Mouse (Mus musculus): ENCODE measurements at regions not wholly inside any gene's neighbourhood (a gene's known extent, or its start where the extent isn't known, plus 50 kb on each side); places are given as distances from the start of the nearest gene placed in this dataset.

- no peak overlapping the region for H3K27ac ChIP-seq (ENCODE audit: insufficient read depth, low read length)
- TF ChIP-seq POLR2A (IDR thresholded peaks at IDR 0.05; ENCODE audit: extremely low read depth, insufficient read depth, low read length), result no peak
- TF ChIP-seq CTCF (IDR thresholded peaks at IDR 0.05; ENCODE audit: extremely low read depth, insufficient read depth, low read length), result no peak
These were observed 78.1 kb downstream of the Fam204a start for GRCm38 (mm10) chr19:60148313-60148965.

GRCm38 (mm10) chr19:60146451-60147190 is 79.9 kb downstream of the Fam204a start:
- no peak for TF ChIP-seq CTCF (IDR thresholded peaks at IDR 0.05; ENCODE audit: extremely low read depth, insufficient read depth, low read length)
- TF ChIP-seq POLR2A (IDR thresholded peaks at IDR 0.05; ENCODE audit: extremely low read depth, insufficient read depth, low read length), result no peak
- Histone ChIP-seq H3K27ac (ENCODE audit: insufficient read depth, low read length) (no peak overlapping the region), H3K4me1 (ENCODE audit: control insufficient read depth, insufficient read depth, low read length) (no peaks in the 10 kb centered on the region), H3K4me3 (ENCODE audit: insufficient read depth, low read length) (no peak overlapping the region)

More at GRCm38 (mm10) chr19:60148313-60148965, 78.1 kb downstream of the Fam204a start:
- Histone ChIP-seq H3K4me3 (ENCODE audit: insufficient read depth, low read length) (no peak overlapping the region), H3K4me1 (ENCODE audit: control insufficient read depth, insufficient read depth, low read length) (no peaks in the 10 kb centered on the region)

- TF ChIP-seq CTCF (IDR thresholded peaks at IDR 0.05; ENCODE audit: extremely low read depth, insufficient read depth, low read length), result no peak
- no peak for TF ChIP-seq POLR2A (IDR thresholded peaks at IDR 0.05; ENCODE audit: extremely low read depth, insufficient read depth, low read length)
- no peak overlapping the region for H3K4me3 ChIP-seq (ENCODE audit: insufficient read depth, low read length)
- no peak overlapping the region for H3K27ac ChIP-seq (ENCODE audit: insufficient read depth, low read length)
- no peaks in the 10 kb centered on the region for H3K4me1 ChIP-seq (ENCODE audit: control insufficient read depth, insufficient read depth, low read length)
These were observed 81.3 kb downstream of the Fam204a start for GRCm38 (mm10) chr19:60145242-60145641.

GRCm38 (mm10) chr19:60144336-60144989 is 82.0 kb downstream of the Fam204a start:
- Histone ChIP-seq H3K4me1 (ENCODE audit: control insufficient read depth, insufficient read depth, low read length) (no peaks in the 10 kb centered on the region), H3K27ac (ENCODE audit: insufficient read depth, low read length) (no peak overlapping the region), H3K4me3 (ENCODE audit: insufficient read depth, low read length) (peak overlapping the region; percentile 8; the same call in 1 of the 2 replicates)
- TF ChIP-seq CTCF (IDR thresholded peaks at IDR 0.05; ENCODE audit: extremely low read depth, insufficient read depth, low read length), result peak; percentile 92
- no peak for TF ChIP-seq POLR2A (IDR thresholded peaks at IDR 0.05; ENCODE audit: extremely low read depth, insufficient read depth, low read length)

DNA sequence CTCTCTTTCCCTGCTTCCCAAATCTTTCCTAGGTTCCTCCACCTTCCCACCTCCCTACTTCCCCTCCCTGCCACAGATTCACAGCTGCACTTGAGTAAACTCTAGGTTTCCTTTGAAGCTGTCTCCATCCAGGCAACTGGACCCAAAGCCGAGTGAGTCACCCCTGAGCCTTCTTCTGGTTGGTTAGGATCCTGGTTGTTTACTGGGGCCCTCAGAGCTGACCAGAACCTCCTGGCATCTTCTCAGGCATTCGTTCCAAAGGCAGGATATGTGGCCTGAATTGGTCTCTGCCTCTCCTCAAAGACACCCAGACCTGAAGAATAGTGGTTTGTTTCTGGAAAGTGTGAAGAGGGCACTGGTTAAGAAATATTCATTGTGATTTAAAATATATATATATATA is 87.6 kb downstream of the Fam204a start:
- H3K27ac ChIP-seq (ENCODE audit: insufficient read depth, low read length), result no peak overlapping the region
- TF ChIP-seq POLR2A (IDR thresholded peaks at IDR 0.05; ENCODE audit: extremely low read depth, insufficient read depth, low read length), result no peak
- no peak for TF ChIP-seq CTCF (IDR thresholded peaks at IDR 0.05; ENCODE audit: extremely low read depth, insufficient read depth, low read length)
- no peaks in the 10 kb centered on the region for H3K4me1 ChIP-seq (ENCODE audit: control insufficient read depth, insufficient read depth, low read length)
- H3K4me3 ChIP-seq (ENCODE audit: insufficient read depth, low read length), result no peak overlapping the region

GRCm38 (mm10) chr19:60136491-60136890 is 90.0 kb downstream of the Fam204a start:
- Histone ChIP-seq H3K4me3 (ENCODE audit: insufficient read depth, low read length) (no peak overlapping the region), H3K4me1 (ENCODE audit: control insufficient read depth, insufficient read depth, low read length) (no peaks in the 10 kb centered on the region), H3K27ac (ENCODE audit: insufficient read depth, low read length) (no peak overlapping the region)
- TF ChIP-seq POLR2A (IDR thresholded peaks at IDR 0.05; ENCODE audit: extremely low read depth, insufficient read depth, low read length) (no peak), CTCF (IDR thresholded peaks at IDR 0.05; ENCODE audit: extremely low read depth, insufficient read depth, low read length) (no peak)

GRCm38 (mm10) chr19:60134447-60135328 is 91.8 kb downstream of the Fam204a start:
- H3K27ac ChIP-seq (ENCODE audit: insufficient read depth, low read length), result no peak overlapping the region
- no peaks in the 10 kb centered on the region for H3K4me1 ChIP-seq (ENCODE audit: control insufficient read depth, insufficient read depth, low read length)
- TF ChIP-seq CTCF (IDR thresholded peaks at IDR 0.05; ENCODE audit: extremely low read depth, insufficient read depth, low read length) (no peak), POLR2A (IDR thresholded peaks at IDR 0.05; ENCODE audit: extremely low read depth, insufficient read depth, low read length) (no peak)
- no peak overlapping the region for H3K4me3 ChIP-seq (ENCODE audit: insufficient read depth, low read length)

DNA sequence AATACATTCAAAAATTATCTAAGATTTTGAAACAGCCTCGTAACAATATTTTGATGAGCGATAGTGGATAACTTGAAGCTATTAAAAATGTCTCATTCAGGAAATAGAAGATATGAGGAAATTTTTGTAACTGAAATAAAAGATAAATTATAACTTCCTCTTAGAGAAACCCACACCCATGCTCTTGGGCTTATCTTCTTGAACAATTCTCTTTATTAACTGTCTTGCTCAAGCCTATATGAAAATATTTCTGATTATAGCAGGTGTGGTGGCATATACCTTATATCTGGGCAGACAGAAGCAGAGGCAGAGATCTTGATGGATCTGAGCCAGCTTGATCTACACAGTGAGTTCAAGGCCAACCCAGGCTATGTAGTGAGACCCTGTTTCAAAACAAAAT is 96.9 kb downstream of the Fam204a start:
- no peak overlapping the region for H3K27ac ChIP-seq (ENCODE audit: insufficient read depth, low read length)
- no peaks in the 10 kb centered on the region for H3K4me1 ChIP-seq (ENCODE audit: control insufficient read depth, insufficient read depth, low read length)
- TF ChIP-seq POLR2A (IDR thresholded peaks at IDR 0.05; ENCODE audit: extremely low read depth, insufficient read depth, low read length) (no peak), CTCF (IDR thresholded peaks at IDR 0.05; ENCODE audit: extremely low read depth, insufficient read depth, low read length) (no peak)
- H3K4me3 ChIP-seq (ENCODE audit: insufficient read depth, low read length), result no peak overlapping the region

DNA sequence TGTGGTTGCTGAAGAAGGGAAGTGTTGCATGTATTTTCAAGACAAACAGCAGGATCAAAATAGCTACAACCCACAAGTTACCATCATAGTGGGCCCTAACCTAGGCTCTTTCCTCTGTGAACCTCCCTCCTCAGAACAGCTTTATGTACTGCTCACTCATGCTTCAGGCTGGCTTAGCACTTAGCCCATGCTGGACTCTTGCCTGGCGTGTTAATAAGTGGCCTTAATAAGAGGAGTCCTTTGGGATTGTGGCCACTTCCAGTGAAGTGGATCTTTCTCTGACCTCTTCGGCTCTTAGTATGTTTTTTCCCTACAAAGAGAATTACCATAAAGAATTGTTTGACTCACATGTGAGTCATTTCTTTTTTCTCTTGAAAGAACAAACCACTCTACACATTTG is 101.9 kb downstream of the Fam204a start:
- no peaks in the 10 kb centered on the region for H3K4me1 ChIP-seq (ENCODE audit: control insufficient read depth, insufficient read depth, low read length)
- TF ChIP-seq POLR2A (IDR thresholded peaks at IDR 0.05; ENCODE audit: extremely low read depth, insufficient read depth, low read length), result no peak
- TF ChIP-seq CTCF (IDR thresholded peaks at IDR 0.05; ENCODE audit: extremely low read depth, insufficient read depth, low read length), result no peak
- no peak overlapping the region for H3K27ac ChIP-seq (ENCODE audit: insufficient read depth, low read length)
- H3K4me3 ChIP-seq (ENCODE audit: insufficient read depth, low read length), result no peak overlapping the region
